Mouse (Mus musculus): ENCODE results near the gene Cstf2t. TPM values are rescaled to one million over a fixed set of nuclear protein-coding genes. Genes with fewer than 3 reads are reported as not detected.

Gene Cstf2t
- polyA plus RNA-seq (2015; fragmentation: Nextera tagmentation; extraction: Ambion mirVana) = 65.2 and 67.7 TPM in 2 replicates

GRCm38 (mm10) chr19:31082662-31083429 is at the start of gene Cstf2t:
Cstf2t (plus strand) TSS chr19:31082837.
- Histone ChIP-seq H3K27ac (peak within 1 kb of the TSS; percentile 76), H3K9me3 (replicated peaks) (peaks cover 4% of the 10 kb centered on the region; the same call in 1 of the 2 replicates), H3K4me1 (peaks cover 23% of the 10 kb centered on the region), H3K9ac (peak within 1 kb of the TSS; percentile 79), H3K27me3 (no peaks in the 10 kb centered on the region), H3K4me2 (peak within 1 kb of the TSS; percentile 90), H3K36me3 (ENCODE audit: poor library complexity, severe bottlenecking) (peaks cover 37% of the 10 kb centered on the region), H3K4me3 (peak within 1 kb of the TSS; percentile 71)
- WGBS = 1% methylated on average over 56 of the region's 56 CpGs
- ATAC-seq = peak; percentile 99

DNA sequence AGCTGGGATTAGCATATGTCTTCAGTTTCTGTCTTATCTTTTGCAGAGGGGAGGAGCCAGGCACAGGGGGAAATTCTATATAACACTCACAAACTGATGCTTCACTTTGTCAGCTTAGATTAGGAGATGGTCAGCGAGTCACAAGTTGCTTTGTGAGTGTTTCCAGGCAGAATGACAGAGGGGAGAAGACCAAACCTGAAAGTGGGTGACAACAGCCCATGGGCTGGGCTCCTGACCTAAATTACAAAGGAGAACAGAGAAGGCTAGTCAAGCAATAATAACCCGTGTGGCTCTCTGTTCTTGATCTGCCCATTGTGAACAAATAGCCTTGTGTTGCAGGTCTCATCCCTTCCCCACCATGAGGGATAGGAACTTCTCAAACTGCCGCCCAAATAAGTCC is 43.7 kb upstream of the Cstf2t start:
- Histone ChIP-seq H3K4me1 (no peaks in the 10 kb centered on the region), H3K9ac (no peak overlapping the region), H3K9me3 (replicated peaks) (no peaks in the 10 kb centered on the region), H3K36me3 (ENCODE audit: poor library complexity, severe bottlenecking) (no peaks in the 10 kb centered on the region), H3K4me3 (no peak overlapping the region), H3K27me3 (no peaks in the 10 kb centered on the region), H3K27ac (no peak overlapping the region), H3K4me2 (no peak overlapping the region)
- WGBS = 72% methylated on average over 3 of the region's 3 CpGs
- no peak for ATAC-seq

DNA sequence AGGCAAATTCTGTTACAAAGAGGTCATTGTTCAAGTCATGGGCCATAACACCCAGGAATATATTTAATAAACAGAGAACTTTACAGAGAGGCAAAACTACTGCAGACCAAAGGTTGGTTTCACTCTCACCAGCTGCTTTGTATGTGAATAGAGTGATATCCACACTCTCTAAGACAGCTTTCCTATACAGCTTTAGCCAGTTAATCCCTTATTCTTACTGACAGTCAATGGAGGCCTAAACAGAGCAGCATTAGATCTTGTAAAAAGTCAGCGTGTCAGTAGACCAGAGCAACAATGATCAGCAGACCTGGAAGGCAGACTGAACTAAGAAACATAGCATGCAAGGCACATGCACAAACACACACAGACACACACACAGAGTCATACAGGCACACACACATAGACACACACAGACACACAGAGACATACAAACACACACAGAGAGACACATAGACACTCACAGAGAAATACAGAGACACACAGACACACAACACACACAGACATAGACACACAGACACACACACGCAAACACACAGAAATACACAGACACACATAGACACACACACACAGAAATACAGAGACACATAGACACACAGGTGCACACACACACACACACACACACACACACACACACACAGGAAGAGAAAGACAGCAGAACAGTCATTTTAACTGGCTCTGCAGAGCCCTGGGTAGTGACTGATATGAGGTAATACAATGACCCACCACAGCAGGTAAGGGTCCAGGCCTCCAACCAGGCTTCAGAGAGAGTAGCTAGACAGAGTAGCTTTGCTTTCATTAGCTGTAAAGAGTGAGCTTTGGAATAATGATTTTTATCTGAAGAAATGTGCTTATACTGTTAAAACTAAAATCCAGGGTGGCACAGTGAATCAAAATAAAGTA is 41.4 kb upstream of the Cstf2t start:
- no peaks in the 10 kb centered on the region for H3K9me3 ChIP-seq (replicated peaks)
- H3K27ac ChIP-seq = no peak overlapping the region
- WGBS = 50% methylated on average over 2 of the region's 2 CpGs
- H3K4me1 ChIP-seq = no peaks in the 10 kb centered on the region
- no peak for ATAC-seq
- H3K9ac ChIP-seq = no peak overlapping the region
- no peaks in the 10 kb centered on the region for H3K36me3 ChIP-seq (ENCODE audit: poor library complexity, severe bottlenecking)
- no peak overlapping the region for H3K4me2 ChIP-seq
- no peak overlapping the region for H3K4me3 ChIP-seq
- no peaks in the 10 kb centered on the region for H3K27me3 ChIP-seq

DNA sequence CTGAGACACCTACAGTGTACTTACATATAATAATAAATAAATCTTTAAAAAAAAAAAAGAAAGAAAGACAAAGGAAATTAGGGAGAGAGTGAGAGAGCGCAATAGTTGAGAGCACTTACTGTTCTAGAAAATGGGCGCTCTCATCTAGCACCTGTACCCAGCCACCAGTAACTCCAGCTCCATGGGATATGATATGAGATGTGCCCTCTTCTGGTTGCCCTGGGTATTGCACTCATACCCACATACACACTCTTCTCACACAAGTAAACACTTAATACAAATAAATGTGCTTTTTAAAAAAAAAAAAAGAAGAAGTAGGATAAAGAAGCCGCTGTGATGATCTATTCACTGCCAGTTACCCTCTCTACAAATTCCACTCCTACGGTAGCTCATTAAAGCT is 36.0 kb upstream of the Cstf2t start:
- no peaks in the 10 kb centered on the region for H3K9me3 ChIP-seq (replicated peaks)
- 97% methylated on average over 4 of the region's 4 CpGs for WGBS
- ATAC-seq = no peak

GRCm38 (mm10) chr19:31064740-31065139 is 17.9 kb upstream of the Cstf2t start:
- Histone ChIP-seq H3K27me3 (no peaks in the 10 kb centered on the region), H3K9me3 (replicated peaks) (no peaks in the 10 kb centered on the region), H3K36me3 (ENCODE audit: poor library complexity, severe bottlenecking) (no peaks in the 10 kb centered on the region), H3K27ac (no peak overlapping the region), H3K4me2 (no peak overlapping the region), H3K4me1 (no peaks in the 10 kb centered on the region), H3K9ac (no peak overlapping the region), H3K4me3 (no peak overlapping the region)
- ATAC-seq = no peak
- WGBS = 86% methylated on average over 1 of the region's 1 CpGs

More for the DNA sequence above, 36.0 kb upstream of the Cstf2t start:
- Histone ChIP-seq H3K27me3 (no peaks in the 10 kb centered on the region), H3K9ac (no peak overlapping the region), H3K27ac (no peak overlapping the region), H3K4me1 (no peaks in the 10 kb centered on the region), H3K36me3 (ENCODE audit: poor library complexity, severe bottlenecking) (no peaks in the 10 kb centered on the region), H3K4me3 (no peak overlapping the region), H3K4me2 (no peak overlapping the region)

GRCm38 (mm10) chr19:31065206-31065781 is 17.3 kb upstream of the Cstf2t start:
- H3K4me2 ChIP-seq = no peak overlapping the region
- no peaks in the 10 kb centered on the region for H3K27me3 ChIP-seq
- no peak overlapping the region for H3K27ac ChIP-seq
- no peak overlapping the region for H3K4me3 ChIP-seq
- no peaks in the 10 kb centered on the region for H3K9me3 ChIP-seq (replicated peaks)
- H3K36me3 ChIP-seq (ENCODE audit: poor library complexity, severe bottlenecking) = no peaks in the 10 kb centered on the region
- no peak for ATAC-seq
- H3K4me1 ChIP-seq = no peaks in the 10 kb centered on the region
- no peak overlapping the region for H3K9ac ChIP-seq
- WGBS = 86% methylated on average over 11 of the region's 11 CpGs

DNA sequence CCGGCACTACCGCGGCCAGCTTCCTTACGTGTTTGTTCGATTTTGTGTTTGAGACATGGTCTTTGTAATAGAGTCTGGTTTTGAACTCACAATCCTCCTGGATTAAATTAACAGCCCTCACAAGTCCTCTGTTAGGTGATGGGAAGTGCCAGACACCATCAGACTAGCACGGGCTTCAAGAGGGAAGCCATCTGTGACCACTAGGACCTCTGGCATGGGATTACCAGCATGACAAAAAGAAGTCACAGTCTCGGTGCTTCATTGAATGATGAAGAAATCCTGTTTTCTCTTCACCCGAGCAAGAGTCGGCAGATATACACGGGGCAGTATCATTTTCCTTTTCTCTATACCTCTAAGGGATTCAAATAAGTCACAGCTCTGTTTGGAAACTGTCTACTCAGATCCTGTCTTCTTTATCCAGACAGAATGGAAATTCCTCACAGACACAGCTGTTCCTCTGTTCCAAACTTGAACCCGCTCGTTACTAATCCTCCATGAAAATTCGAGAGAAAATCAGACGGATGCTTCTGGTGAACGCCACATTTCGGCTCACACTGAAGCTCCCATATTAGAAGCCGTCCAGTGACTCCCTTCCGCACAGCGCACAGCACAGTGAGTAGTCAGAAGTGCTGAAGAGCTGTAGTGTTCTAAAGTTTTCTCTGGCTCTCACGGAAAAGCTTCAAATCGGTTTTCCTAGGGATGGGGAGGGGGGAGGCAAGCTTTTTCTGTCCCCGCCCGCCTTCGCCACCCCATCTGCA is 8.5 kb upstream of the Cstf2t start:
- H3K27ac ChIP-seq = no peak overlapping the region
- peak overlapping the region; percentile 5; the same call in 1 of the 2 replicates for H3K4me3 ChIP-seq
- no peaks in the 10 kb centered on the region for H3K9me3 ChIP-seq (replicated peaks)
- no peaks in the 10 kb centered on the region for H3K27me3 ChIP-seq
- H3K36me3 ChIP-seq (ENCODE audit: poor library complexity, severe bottlenecking) = no peaks in the 10 kb centered on the region
- H3K4me1 ChIP-seq = peaks cover 8% of the 10 kb centered on the region; the same call in 1 of the 2 replicates
- H3K9ac ChIP-seq = no peak overlapping the region
- no peak for ATAC-seq
- peak overlapping the region; percentile 30 for H3K4me2 ChIP-seq
- WGBS = 28% methylated on average over 24 of the region's 24 CpGs

DNA sequence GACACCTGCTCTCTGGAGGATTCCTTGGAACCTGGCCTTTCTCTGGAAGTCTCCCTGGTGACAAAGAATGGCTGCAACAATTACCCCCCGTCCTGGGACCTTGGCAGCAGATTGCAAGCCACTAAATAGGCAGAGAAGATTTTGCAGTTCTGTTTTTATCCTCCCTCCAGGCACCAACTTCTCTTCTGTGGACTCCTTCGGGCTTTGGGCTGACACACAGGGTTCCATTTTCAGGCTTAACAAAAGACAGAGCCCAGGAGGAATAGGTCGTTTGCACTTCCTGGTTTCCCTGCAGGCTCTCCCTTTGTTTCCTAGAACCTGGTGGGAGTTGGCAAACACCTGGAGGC is 7.9 kb upstream of the Cstf2t start:
- no peaks in the 10 kb centered on the region for H3K27me3 ChIP-seq
- peak overlapping the region; percentile 30 for H3K4me2 ChIP-seq
- peak overlapping the region; percentile 5; the same call in 1 of the 2 replicates for H3K4me3 ChIP-seq
- H3K9ac ChIP-seq = no peak overlapping the region
- ATAC-seq = no peak
- H3K9me3 ChIP-seq (replicated peaks) = no peaks in the 10 kb centered on the region
- peaks cover 8% of the 10 kb centered on the region; the same call in 1 of the 2 replicates for H3K4me1 ChIP-seq
- no peak overlapping the region for H3K27ac ChIP-seq
- H3K36me3 ChIP-seq (ENCODE audit: poor library complexity, severe bottlenecking) = no peaks in the 10 kb centered on the region
- WGBS = 3% methylated on average over 3 of the region's 3 CpGs

DNA sequence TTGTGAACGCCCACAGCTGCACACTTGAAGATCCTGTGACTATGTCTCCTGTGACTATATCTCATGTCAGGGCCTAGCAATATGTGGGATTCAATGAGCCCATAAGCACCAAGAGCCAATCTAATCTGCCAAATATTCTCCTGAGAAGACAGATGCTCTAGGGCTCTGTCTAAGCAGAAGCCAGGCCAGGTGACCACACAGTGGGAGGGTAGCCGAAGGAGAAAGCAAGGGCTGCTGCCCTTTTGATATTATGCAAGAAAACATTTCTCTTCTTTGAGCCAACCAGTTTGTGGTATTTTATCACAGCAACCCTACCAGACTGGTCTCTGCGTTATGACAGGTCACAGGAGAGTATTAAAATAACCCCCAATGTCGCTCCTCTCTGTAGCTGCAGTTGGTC is 6.5 kb upstream of the Cstf2t start:
- Histone ChIP-seq H3K36me3 (ENCODE audit: poor library complexity, severe bottlenecking) (no peaks in the 10 kb centered on the region), H3K27ac (no peak overlapping the region), H3K9ac (no peak overlapping the region), H3K4me1 (peaks cover 8% of the 10 kb centered on the region; the same call in 1 of the 2 replicates), H3K4me2 (no peak overlapping the region), H3K27me3 (no peaks in the 10 kb centered on the region), H3K9me3 (replicated peaks) (no peaks in the 10 kb centered on the region), H3K4me3 (no peak overlapping the region)
- no peak for ATAC-seq
- WGBS = 88% methylated on average over 4 of the region's 4 CpGs

DNA sequence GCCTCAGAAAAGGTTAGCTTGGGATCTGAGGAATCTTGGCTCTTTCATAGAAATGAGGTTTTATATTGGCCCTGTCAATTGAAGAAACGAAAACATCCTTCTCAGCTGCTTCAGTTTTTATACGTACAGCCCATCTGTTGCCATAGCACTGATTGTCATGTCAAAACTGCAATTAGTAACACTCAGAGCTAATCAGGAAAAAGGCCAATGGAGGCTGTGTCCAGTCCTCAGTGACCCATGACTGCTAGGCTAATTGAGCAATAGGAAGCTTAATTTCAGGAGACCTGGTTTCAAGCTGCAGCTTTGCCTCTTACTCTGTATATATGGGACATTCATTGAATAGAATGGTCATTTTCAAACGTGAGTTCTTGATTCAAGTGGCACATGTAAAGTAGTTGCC is 4.4 kb upstream of the Cstf2t start:
- ATAC-seq = no peak
- Histone ChIP-seq H3K4me3 (no peak overlapping the region), H3K4me2 (no peak overlapping the region), H3K27ac (no peak overlapping the region), H3K9me3 (replicated peaks) (no peaks in the 10 kb centered on the region), H3K27me3 (no peaks in the 10 kb centered on the region), H3K36me3 (ENCODE audit: poor library complexity, severe bottlenecking) (no peaks in the 10 kb centered on the region), H3K9ac (no peak overlapping the region), H3K4me1 (peaks cover 12% of the 10 kb centered on the region)
- WGBS = 37% methylated on average over 3 of the region's 3 CpGs

DNA sequence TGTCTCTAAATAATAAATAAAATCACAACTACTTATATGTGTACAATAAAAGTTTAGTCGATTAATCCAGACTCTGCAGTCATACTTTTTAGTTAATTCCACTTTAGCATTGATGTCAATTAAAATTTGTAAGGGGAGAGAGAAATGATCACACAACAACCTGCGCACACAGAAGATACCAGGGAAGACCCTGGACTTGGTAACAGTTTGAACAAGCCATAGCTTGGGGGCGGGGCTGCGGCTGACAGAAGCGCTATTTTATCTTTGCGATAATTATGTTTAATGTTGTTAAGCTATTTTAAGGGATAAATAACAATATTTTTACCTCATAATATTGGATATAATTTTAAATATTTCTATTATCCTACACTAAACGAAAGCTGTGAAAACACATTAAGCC is 411 bp upstream of the Cstf2t start:
- WGBS = 15% methylated on average over 7 of the region's 7 CpGs
- Histone ChIP-seq H3K36me3 (ENCODE audit: poor library complexity, severe bottlenecking) (peaks cover 33% of the 10 kb centered on the region), H3K4me2 (peak overlapping the region; percentile 90), H3K27me3 (no peaks in the 10 kb centered on the region), H3K4me3 (peak overlapping the region; percentile 71), H3K27ac (peak overlapping the region; percentile 66), H3K9me3 (replicated peaks) (peaks cover 4% of the 10 kb centered on the region; the same call in 1 of the 2 replicates), H3K9ac (peak overlapping the region; percentile 51), H3K4me1 (peaks cover 23% of the 10 kb centered on the region)
- peak; percentile 67 for ATAC-seq
